Mouse (Mus musculus) cerebellum, adult (tissue): ENCODE results near the gene Vill.

Source experiments
- ATAC-seq: cut with Nextera tagmentation; 2 replicates; pipeline ENCODE4 v1.9.2; 2017; ENCODE audit warnings: mild to moderate bottlenecking, moderate library complexity, mixed read lengths; ENCODE audit not compliant: insufficient number of reproducible peaks, low FRiP score, low TSS enrichment

Gene Vill

GRCm38 (mm10) chr9:119107566-119107965, 55.0 kb downstream of the Vill start:
- ATAC-seq, result no peak

DNA sequence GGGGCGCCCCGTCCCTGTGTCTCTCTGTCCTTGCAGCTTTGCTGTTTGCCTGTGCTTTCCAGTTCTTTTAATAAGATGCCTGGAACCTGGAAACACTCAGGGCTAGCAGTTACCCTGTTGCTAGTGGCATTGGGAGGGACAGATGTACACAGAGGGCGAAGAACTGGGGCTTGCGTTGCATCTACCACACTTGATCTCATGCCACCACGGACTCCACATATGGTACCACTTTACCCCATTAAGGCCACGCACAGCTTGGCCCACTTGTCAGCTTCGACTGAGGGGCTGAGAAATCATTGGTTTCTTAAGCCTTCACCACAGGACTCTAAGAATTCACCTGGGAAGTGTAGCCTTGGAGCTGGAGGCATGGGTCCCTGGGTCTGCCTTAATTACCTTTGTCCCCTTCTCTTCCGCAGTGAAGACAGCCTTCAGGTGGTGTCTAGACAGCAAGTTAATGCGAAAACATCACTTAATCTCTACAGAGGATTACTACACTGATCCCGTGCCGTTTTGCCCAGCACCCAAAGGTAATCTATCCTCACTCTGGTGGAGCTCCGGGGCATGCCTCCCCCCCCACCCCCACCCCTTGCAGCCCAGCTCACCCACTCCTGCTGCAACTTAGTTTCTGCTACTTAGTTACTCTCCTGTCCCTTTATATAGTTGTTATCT, 57.2 kb downstream of the Vill start:
- no peak for ATAC-seq

DNA sequence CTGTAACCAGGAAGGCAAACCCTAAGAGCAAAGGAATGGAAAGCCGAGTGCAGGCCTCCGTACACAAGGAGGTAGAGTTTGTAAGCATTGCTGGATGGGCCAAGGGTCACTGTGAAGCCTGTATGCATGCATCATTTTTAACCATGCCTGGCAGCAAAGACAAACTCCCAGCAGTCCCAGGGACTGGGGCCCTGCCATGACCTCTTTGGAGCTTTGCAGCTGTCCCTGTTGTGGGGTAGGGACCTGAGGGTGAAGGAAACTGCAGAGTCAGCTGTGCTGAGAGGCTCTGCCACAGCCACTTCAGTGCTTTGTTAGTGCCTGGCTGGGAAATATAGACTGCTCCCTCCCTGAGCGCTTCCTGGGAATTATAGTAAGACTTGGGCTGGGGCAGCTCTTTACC, 58.1 kb downstream of the Vill start:
- ATAC-seq, result no peak

- no peak for ATAC-seq
Measured at GRCm38 (mm10) chr9:119114911-119115310, 62.3 kb downstream of the Vill start.

DNA sequence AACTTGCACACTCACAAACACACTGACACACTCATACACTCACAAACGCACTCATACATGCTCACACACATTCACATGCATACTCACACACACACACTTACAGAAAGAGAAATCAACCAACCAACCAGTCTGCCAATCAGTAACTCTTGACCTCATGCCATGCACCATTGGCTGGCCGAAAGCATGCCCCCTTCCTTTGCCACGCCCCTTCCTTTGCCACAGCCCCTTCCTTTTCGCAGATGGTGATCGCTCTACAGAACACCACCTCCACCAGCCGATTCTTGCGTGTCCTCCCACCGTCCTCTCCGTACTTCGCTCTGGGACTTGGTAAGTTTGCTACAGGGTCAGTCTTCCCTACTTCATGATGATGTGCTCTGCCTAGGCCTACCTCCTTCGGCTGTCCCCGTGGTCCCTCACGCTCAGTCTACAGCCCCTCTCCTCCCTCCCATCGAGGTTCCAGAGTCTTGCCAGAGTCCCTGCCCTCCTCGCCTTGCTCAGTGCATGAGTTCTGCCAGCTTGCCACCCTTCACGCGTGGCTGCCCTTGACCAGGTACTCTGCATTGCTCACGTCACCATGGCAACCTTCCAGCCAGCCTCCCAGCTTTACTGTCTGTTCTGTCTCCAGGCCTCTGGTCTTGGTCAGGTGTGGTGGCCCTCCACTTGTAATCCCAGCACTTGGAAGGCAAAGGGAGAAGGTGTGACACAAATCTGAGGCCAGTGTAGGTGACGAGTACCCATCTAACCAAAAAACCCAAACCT, 67.0 kb downstream of the Vill start:
- ATAC-seq, result no peak

DNA sequence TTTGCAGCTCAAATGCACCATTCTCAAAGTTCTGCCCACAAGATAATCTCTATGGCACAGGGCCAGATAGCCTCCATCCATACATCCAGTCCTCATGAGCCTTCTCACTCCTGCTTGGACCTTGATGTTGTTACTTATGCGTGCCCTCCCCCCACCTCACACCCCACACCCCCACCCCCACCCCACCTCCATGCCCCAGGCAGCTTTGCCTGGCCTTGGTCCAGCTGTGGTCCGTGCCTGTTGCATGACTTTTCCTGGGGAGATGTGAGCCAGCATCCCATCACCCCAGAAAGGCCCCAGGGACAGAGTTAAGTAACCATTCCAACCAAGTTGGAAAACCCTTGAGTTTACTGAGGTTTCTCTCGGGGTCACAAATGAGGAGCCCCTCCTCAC, 67.6 kb downstream of the Vill start:
- ATAC-seq, result no peak
